Mouse (Mus musculus) spleen, adult 2 months (tissue): Measurements from ENCODE around the gene Rbbp8nl.

Source experiments
- CTCF ChIP-seq: fragments of 200-500 bp; IDR thresholded peaks from 2 replicates; pipeline ENCODE4 v1.5.1; 2011; ENCODE audit warnings: mild to moderate bottlenecking, inconsistent platforms; ENCODE audit not compliant: insufficient read depth, insufficient read length, insufficient replicate concordance; ENCODE audit errors: extremely low read depth
- POLR2A ChIP-seq: fragments of 200-500 bp; IDR thresholded peaks from 2 replicates; pipeline ENCODE4 v1.6.1; 2011; ENCODE audit warnings: low read depth, low read length, inconsistent platforms

DNA sequence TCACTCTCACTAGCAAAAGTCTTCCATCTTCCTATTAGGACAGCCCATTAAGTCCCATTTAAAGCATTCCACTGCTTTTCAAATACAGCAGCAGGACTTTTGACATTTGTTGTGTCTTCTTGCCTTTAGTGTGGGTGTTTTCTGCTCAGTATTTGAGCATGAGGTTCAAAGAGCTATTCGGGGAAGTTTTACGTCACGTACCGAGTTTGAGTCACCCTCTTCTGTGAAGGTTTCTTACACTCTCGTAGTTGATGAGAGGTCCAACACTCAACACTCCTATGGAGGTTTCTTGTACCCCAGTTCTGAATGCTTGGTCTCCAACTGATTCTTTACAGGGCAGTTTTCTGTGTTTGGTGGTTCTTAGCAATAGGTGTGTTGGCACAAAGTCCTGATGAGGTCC, 41.8 kb downstream of the Rbbp8nl start:
- TF ChIP-seq POLR2A (no peak), CTCF (no peak)
